Mouse (Mus musculus) kidney, embryonic 15.5 days (tissue): ENCODE measurements around the gene Them5. TPM values are rescaled to one million over a fixed set of nuclear protein-coding genes. Genes with fewer than 3 reads are reported as not detected.

ENCODE experiments used
- ATAC-seq: fragments of 200-750 bp; cut with Nextera tagmentation; replicated peaks from 2 replicates; pipeline ENCODE4 v1.8.0; 2017; ENCODE audit warnings: moderate TSS enrichment; ENCODE audit not compliant: low FRiP score
- H3K27ac ChIP-seq: fragments of 300-500 bp; sonication (generic); 2 replicates; pipeline ENCODE4 v1.5.1; 2015; ENCODE audit warnings: mild to moderate bottlenecking, inconsistent platforms
- H3K27me3 ChIP-seq: fragments of 300-500 bp; sonication (generic); 2 replicates; pipeline ENCODE4 v1.6.1; 2015; ENCODE audit warnings: inconsistent platforms
- H3K36me3 ChIP-seq: fragments of 300-500 bp; sonication (generic); 2 replicates; pipeline ENCODE4 v1.6.1; 2015; ENCODE audit warnings: inconsistent platforms
- H3K4me1 ChIP-seq: fragments of 300-500 bp; sonication (generic); 2 replicates; pipeline ENCODE4 v1.6.1; 2015; ENCODE audit warnings: inconsistent platforms
- H3K4me2 ChIP-seq: fragments of 300-500 bp; sonication (generic); 2 replicates; pipeline ENCODE4 v1.6.1; 2015; ENCODE audit warnings: moderate library complexity, mild to moderate bottlenecking, inconsistent platforms
- H3K4me3 ChIP-seq: fragments of 300-500 bp; sonication (generic); replicated peaks from 2 replicates; pipeline ENCODE4 v1.5.1; 2015; ENCODE audit warnings: mild to moderate bottlenecking, inconsistent platforms
- H3K9ac ChIP-seq: fragments of 300-500 bp; sonication (generic); 2 replicates; pipeline ENCODE4 v1.6.1; 2015; ENCODE audit warnings: mild to moderate bottlenecking, inconsistent platforms
- H3K9me3 ChIP-seq: fragments of 300-500 bp; sonication (generic); replicated peaks from 2 replicates; pipeline ENCODE4 v1.6.1; 2016; ENCODE audit warnings: inconsistent platforms
- whole genome bisulfite sequencing: fragments of 180-500 bp; shearing (Covaris S2); methylation state at CpG from one replicate; pipeline ENCODE4 v1.1.7; 2015; ENCODE audit warnings: mixed read lengths; 5-methylcytosine and 5-hydroxymethylcytosine counted together
- polyA plus RNA-seq: library from polyadenylated mRNA; unstranded; fragments of >200 nt; fragmentation: Nextera tagmentation; extraction: Ambion mirVana; gene quantifications from 2 replicates; pipeline ENCODE4 v1.2.1, GENCODE M21; 2015

The Them5 gene
- polyA plus RNA-seq, 1 experiment from 2014 or later = not detected

- Histone ChIP-seq H3K9ac (no peak overlapping the region), H3K27me3 (no peaks in the 10 kb centered on the region), H3K4me3 (no peak overlapping the region), H3K4me2 (no peak overlapping the region), H3K4me1 (no peaks in the 10 kb centered on the region), H3K27ac (no peak overlapping the region), H3K36me3 (no peaks in the 10 kb centered on the region), H3K9me3 (no peaks in the 10 kb centered on the region)
- ATAC-seq = no peak
- 68% methylated on average over 5 of the region's 5 CpGs for WGBS
Measured at GRCm38 (mm10) chr3:94388047-94388446, 46.1 kb downstream of the Them5 start.

GRCm38 (mm10) chr3:94389420-94389819 is 47.5 kb downstream of the Them5 start:
- H3K4me3 ChIP-seq = no peak overlapping the region

DNA sequence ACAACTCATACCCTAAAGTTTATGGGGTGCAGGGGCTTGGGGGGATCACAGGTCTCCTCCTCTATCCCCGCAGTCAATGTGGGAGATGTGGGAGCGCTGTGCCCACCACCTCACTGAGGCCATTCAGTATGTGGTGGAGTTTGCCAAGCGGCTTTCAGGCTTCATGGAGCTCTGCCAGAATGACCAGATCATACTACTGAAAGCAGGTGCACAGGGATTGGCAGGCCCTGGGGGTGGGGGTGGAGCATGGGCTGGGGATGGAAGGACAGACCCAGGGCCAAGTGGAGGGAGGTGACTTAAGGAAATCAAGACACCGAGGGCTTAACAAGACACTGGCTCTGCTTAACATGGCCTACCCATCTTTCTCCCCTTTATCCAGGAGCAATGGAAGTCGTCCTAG is 49.1 kb downstream of the Them5 start:
- WGBS = 86% methylated on average over 5 of the region's 5 CpGs
- ATAC-seq = no peak
- H3K9ac ChIP-seq = no peak overlapping the region
- no peaks in the 10 kb centered on the region for H3K27me3 ChIP-seq
- H3K4me2 ChIP-seq = no peak overlapping the region
- H3K4me1 ChIP-seq = no peaks in the 10 kb centered on the region
- no peaks in the 10 kb centered on the region for H3K36me3 ChIP-seq
- no peaks in the 10 kb centered on the region for H3K9me3 ChIP-seq
- no peak overlapping the region for H3K27ac ChIP-seq
- no peak overlapping the region for H3K4me3 ChIP-seq

More at GRCm38 (mm10) chr3:94389420-94389819, 47.5 kb downstream of the Them5 start:
- no peaks in the 10 kb centered on the region for H3K27me3 ChIP-seq
- H3K9me3 ChIP-seq = no peaks in the 10 kb centered on the region
- H3K4me2 ChIP-seq = no peak overlapping the region
- WGBS = 93% methylated on average over 16 of the region's 16 CpGs
- H3K4me1 ChIP-seq = no peaks in the 10 kb centered on the region
- H3K9ac ChIP-seq = no peak overlapping the region
- no peak for ATAC-seq
- no peak overlapping the region for H3K27ac ChIP-seq
- H3K36me3 ChIP-seq = no peaks in the 10 kb centered on the region

DNA sequence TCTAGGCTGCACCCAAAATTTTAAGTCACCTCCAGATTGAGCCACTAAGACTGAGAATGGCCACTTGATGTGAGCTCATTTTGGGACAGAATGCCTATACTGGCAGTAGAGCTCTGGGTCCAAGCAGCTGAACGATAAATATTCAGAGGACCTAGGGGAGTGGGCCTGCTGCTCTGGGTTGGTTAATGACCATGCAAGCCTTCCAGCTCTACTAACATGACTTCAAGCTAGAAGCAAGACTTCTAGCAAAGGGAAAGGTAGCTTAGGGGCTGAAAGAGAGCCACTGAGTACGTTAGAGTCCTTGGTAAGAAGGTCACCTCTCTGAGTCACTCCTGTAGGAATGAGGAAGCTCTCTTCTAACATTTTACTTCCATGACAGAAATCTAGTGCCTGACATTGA is 50.2 kb downstream of the Them5 start:
- H3K9me3 ChIP-seq = no peaks in the 10 kb centered on the region
- H3K27ac ChIP-seq = no peak overlapping the region
- no peak for ATAC-seq
- no peak overlapping the region for H3K4me3 ChIP-seq
- no peak overlapping the region for H3K9ac ChIP-seq
- H3K36me3 ChIP-seq = no peaks in the 10 kb centered on the region
- peaks cover 7% of the 10 kb centered on the region for H3K27me3 ChIP-seq
- no peaks in the 10 kb centered on the region for H3K4me1 ChIP-seq
- no peak overlapping the region for H3K4me2 ChIP-seq
- WGBS = 85% methylated on average over 2 of the region's 2 CpGs

- no peak overlapping the region for H3K27ac ChIP-seq
- H3K4me3 ChIP-seq = no peak overlapping the region
- WGBS = 73% methylated on average over 4 of the region's 4 CpGs
- H3K36me3 ChIP-seq = no peaks in the 10 kb centered on the region
- peaks cover 17% of the 10 kb centered on the region for H3K27me3 ChIP-seq
- no peak overlapping the region for H3K9ac ChIP-seq
- no peak for ATAC-seq
- H3K4me2 ChIP-seq = no peak overlapping the region
- no peaks in the 10 kb centered on the region for H3K4me1 ChIP-seq
- H3K9me3 ChIP-seq = no peaks in the 10 kb centered on the region
Measured at GRCm38 (mm10) chr3:94393049-94393448, 51.1 kb downstream of the Them5 start.

DNA sequence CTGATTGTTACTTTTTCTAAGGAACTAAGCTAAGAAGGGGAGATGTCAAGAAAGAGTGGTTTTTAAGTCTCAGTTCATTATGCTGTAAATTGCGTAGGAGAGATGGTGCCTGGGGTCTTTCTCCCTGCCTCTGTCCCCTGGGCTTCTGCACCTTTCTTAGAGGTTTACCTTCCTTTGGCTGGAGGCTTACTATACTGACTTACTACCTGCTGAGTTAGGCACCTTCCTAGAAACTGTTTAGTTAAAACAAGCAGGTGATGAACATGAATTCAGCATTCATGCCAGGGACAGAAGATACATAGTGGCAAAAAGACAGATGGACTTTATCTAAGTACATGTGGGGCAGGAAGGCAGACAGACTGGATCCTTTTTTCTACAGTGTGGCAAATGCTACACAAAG is 54.4 kb downstream of the Them5 start:
- Histone ChIP-seq H3K36me3 (no peaks in the 10 kb centered on the region), H3K9ac (no peak overlapping the region), H3K4me2 (no peak overlapping the region), H3K27ac (no peak overlapping the region), H3K4me1 (peaks cover 9% of the 10 kb centered on the region), H3K4me3 (no peak overlapping the region), H3K9me3 (no peaks in the 10 kb centered on the region), H3K27me3 (peaks cover 48% of the 10 kb centered on the region)
- WGBS = 71% methylated on average over 1 of the region's 1 CpGs
- ATAC-seq = no peak

GRCm38 (mm10) chr3:94396851-94397250 is 55.0 kb downstream of the Them5 start:
- ATAC-seq = no peak
- H3K27me3 ChIP-seq = peaks cover 54% of the 10 kb centered on the region
- WGBS = 82% methylated on average over 4 of the region's 4 CpGs
- no peak overlapping the region for H3K27ac ChIP-seq
- no peak overlapping the region for H3K4me3 ChIP-seq
- no peaks in the 10 kb centered on the region for H3K9me3 ChIP-seq
- no peak overlapping the region for H3K9ac ChIP-seq
- no peaks in the 10 kb centered on the region for H3K36me3 ChIP-seq
- no peak overlapping the region for H3K4me2 ChIP-seq
- peaks cover 9% of the 10 kb centered on the region for H3K4me1 ChIP-seq

Other genes with a start within 250 kb of the Them5 start
- not detected in 2 replicates for gene Gm10696, start 163.9 kb upstream of the Them5 start, polyA plus RNA-seq
- gene Gm5286, start 145.4 kb upstream of the Them5 start, polyA plus RNA-seq = not detected in 2 replicates
- not detected in 2 replicates for gene Gm4778, start 78.1 kb upstream of the Them5 start, polyA plus RNA-seq
- 11.9 and 12.2 TPM in 2 replicates for gene Them4, start 32.0 kb upstream of the Them5 start, polyA plus RNA-seq
- 0.40 and 0.59 TPM in 2 replicates for gene C2cd4d, start 20.3 kb downstream of the Them5 start, polyA plus RNA-seq
- gene Rorc, start 30.7 kb downstream of the Them5 start, polyA plus RNA-seq = 8.6 and 9.6 TPM in 2 replicates
- 0.17 and 0.32 TPM in 2 replicates for gene Lingo4, start 56.4 kb downstream of the Them5 start, polyA plus RNA-seq
- 12.0 and 15.5 TPM in 2 replicates for gene Tdrkh, start 71.2 kb downstream of the Them5 start, polyA plus RNA-seq
- 68.4 and 70.4 TPM in 2 replicates for gene Mrpl9, start 101.2 kb downstream of the Them5 start, polyA plus RNA-seq
- gene Oaz3, start 101.8 kb downstream of the Them5 start, polyA plus RNA-seq = 0.45 and 0.84 TPM in 2 replicates
- gene Celf3, start 136.2 kb downstream of the Them5 start, polyA plus RNA-seq = 2.5 and 5.5 TPM in 2 replicates
- gene Riiad1, start 138.2 kb downstream of the Them5 start, polyA plus RNA-seq = 1.2 and 2.3 TPM in 2 replicates
- gene Snx27, start 240.6 kb downstream of the Them5 start, polyA plus RNA-seq = 47.2 and 50.9 TPM in 2 replicates